Mouse (Mus musculus) heart, embryonic 11.5 days (tissue): Measurements from ENCODE around the gene Adgrl3. TPM values are rescaled to one million over a fixed set of nuclear protein-coding genes. Genes with fewer than 3 reads are reported as not detected.
"Not testable (repeated sequence)": the region's sequence is repeated elsewhere in the genome, so short reads cannot be mapped to it uniquely, and the experiment has no call there.

Experiments used
- ATAC-seq: fragments of 200-750 bp; cut with Nextera tagmentation; replicated peaks from 2 replicates; pipeline ENCODE4 v1.8.0; 2017; ENCODE audit warnings: moderate library complexity; ENCODE audit not compliant: insufficient number of reproducible peaks, low FRiP score, low TSS enrichment
- H3K27ac ChIP-seq: fragments of 300-500 bp; sonication (generic); 2 replicates; pipeline ENCODE4 v1.5.1; 2014; ENCODE audit warnings: mild to moderate bottlenecking, low read depth, low read length
- H3K27me3 ChIP-seq: fragments of 300-500 bp; sonication (generic); 2 replicates; pipeline ENCODE4 v1.6.1; 2014; ENCODE audit warnings: mild to moderate bottlenecking, low read length, mixed read lengths; ENCODE audit not compliant: control insufficient read depth, insufficient read depth
- H3K36me3 ChIP-seq: fragments of 300-500 bp; sonication (generic); 2 replicates; pipeline ENCODE4 v1.6.1; 2014; ENCODE audit warnings: mild to moderate bottlenecking, low read length, moderate library complexity, mixed read lengths; ENCODE audit not compliant: control insufficient read depth, insufficient read depth
- H3K4me1 ChIP-seq: fragments of 300-500 bp; sonication (generic); 2 replicates; pipeline ENCODE4 v1.6.1; 2014; ENCODE audit warnings: low read length; ENCODE audit not compliant: control insufficient read depth, insufficient read depth
- H3K4me2 ChIP-seq: fragments of 300-500 bp; sonication (generic); 2 replicates; pipeline ENCODE4 v1.6.1; 2014; ENCODE audit warnings: mild to moderate bottlenecking, moderate library complexity
- H3K4me3 ChIP-seq: fragments of 300-500 bp; sonication (generic); 2 replicates; pipeline ENCODE4 v1.5.1; 2014; ENCODE audit warnings: low read depth, low read length
- H3K9ac ChIP-seq: fragments of 300-500 bp; sonication (generic); 2 replicates; pipeline ENCODE4 v1.6.1; 2014; ENCODE audit warnings: mild to moderate bottlenecking, low read depth, low read length, moderate library complexity
- H3K9me3 ChIP-seq: fragments of 300-500 bp; sonication (generic); replicated peaks from 2 replicates; pipeline ENCODE4 v1.6.1; 2016; ENCODE audit warnings: low read length; ENCODE audit not compliant: control insufficient read depth
- WGBS: fragments of 180-500 bp; shearing (Covaris S2); extraction: QIAGEN DNeasy Blood & Tissue Kit; methylation state at CpG from one replicate; pipeline ENCODE4 v1.1.7; 2014; ENCODE audit not compliant: insufficient replicate concordance; 5-methylcytosine and 5-hydroxymethylcytosine counted together
- polyA plus RNA-seq: library from polyadenylated mRNA; unstranded; fragments of >200 nt; fragmentation: Nextera tagmentation; extraction: Ambion mirVana; gene quantifications from 2 replicates; pipeline ENCODE4 v1.2.1, GENCODE M21; 2014

Gene Adgrl3
- polyA plus RNA-seq, 1 experiment from 2014 or later = 9.9 TPM

DNA sequence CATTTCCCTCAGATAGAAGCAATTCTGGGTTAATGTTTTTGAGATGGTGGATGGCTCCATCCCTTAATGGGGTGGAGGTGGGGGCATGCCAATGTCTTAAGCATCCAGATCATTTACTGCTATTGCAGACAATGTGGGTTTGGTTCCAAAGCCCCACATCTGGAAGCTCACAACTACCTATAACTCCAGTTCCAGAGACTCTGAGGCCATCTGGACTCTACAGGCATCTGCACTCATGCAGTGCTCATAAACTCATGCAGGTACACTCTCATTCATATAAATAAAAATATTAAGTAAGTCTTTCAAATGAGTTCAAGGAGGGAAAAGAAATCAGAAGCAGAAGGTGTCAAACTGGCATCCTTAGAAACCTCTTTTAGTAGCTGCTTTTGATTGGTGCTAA lies 530.3 kb downstream of the Adgrl3 start:
- H3K4me1 ChIP-seq = no peaks in the 10 kb centered on the region
- no peaks in the 10 kb centered on the region for H3K9me3 ChIP-seq
- no peaks in the 10 kb centered on the region for H3K36me3 ChIP-seq
- no peak for ATAC-seq
- H3K4me2 ChIP-seq = no peak overlapping the region
- H3K27me3 ChIP-seq = no peaks in the 10 kb centered on the region
- no peak overlapping the region for H3K9ac ChIP-seq
- H3K27ac ChIP-seq = no peak overlapping the region
- no peak overlapping the region for H3K4me3 ChIP-seq

DNA sequence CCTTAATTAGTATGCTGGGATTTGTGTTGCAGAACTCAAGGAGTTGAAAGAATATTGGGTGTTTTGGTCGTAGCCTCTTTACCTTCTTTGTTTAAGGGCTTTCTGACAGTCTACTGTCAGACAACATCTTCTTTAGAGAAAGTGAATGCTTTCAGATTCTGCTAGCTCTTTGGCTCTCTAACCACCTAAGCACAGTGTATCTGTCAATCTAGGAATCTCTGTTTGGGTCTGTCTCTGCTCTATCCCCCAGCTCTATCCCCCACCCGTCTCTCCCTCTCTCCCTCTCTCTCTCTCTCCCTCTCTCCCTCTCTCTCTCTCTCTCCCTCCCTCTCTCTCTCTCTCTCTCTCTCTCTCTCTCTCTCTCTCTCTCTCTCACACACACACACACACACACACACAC lies 535.2 kb downstream of the Adgrl3 start:
- H3K27me3 ChIP-seq, H3K36me3 ChIP-seq, H3K9ac ChIP-seq, H3K4me3 ChIP-seq, H3K9me3 ChIP-seq, ATAC-seq, H3K27ac ChIP-seq, H3K4me2 ChIP-seq, H3K4me1 ChIP-seq: not testable (repeated sequence)
- WGBS = 62% methylated on average over 2 of the region's 2 CpGs

DNA sequence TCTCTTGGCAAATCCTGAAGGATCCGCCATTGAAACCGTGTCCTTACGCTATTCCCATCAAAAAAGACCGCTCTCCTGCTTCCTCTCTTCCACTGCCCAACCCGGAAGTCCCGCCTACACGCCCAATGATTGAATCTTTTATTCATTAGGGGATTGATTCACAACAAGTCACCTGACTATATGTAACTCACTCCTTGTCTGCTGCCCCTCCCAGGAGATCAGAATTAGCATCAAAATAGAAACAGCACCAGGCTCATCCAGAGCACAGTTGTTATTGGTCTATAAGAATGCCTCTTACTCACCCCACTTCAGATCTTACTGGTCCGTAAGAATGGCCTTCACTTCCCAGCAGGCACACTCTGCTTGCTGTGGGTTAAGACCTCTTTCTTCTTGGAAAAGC lies 536.1 kb downstream of the Adgrl3 start:
- ATAC-seq = no peak
- no peaks in the 10 kb centered on the region for H3K27me3 ChIP-seq
- H3K4me3 ChIP-seq = no peak overlapping the region
- no peak overlapping the region for H3K27ac ChIP-seq
- no peaks in the 10 kb centered on the region for H3K36me3 ChIP-seq
- H3K4me2 ChIP-seq = no peak overlapping the region
- no peaks in the 10 kb centered on the region for H3K9me3 ChIP-seq
- H3K9ac ChIP-seq = no peak overlapping the region
- WGBS = 76% methylated on average over 8 of the region's 8 CpGs
- no peaks in the 10 kb centered on the region for H3K4me1 ChIP-seq

DNA sequence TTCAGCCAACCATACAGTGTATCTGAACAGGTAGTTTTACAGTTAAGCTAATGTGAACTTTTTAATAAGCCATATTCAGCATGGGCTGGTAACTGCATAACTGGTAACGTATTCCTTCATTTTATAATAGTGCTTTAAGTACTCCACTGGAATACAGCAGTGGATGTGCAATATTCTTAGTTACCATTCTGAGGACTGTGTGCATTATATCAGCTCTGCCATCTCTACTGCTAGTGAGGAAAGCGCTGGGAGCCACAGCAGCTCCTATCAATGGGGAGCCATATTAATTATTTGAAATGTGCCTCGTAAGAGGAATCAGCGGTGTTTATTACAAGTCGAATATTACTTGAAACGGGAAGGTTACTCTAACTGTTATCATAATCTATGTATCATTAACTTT lies 539.0 kb downstream of the Adgrl3 start:
- no peak overlapping the region for H3K4me2 ChIP-seq
- WGBS = 82% methylated on average over 6 of the region's 6 CpGs
- no peak for ATAC-seq

DNA sequence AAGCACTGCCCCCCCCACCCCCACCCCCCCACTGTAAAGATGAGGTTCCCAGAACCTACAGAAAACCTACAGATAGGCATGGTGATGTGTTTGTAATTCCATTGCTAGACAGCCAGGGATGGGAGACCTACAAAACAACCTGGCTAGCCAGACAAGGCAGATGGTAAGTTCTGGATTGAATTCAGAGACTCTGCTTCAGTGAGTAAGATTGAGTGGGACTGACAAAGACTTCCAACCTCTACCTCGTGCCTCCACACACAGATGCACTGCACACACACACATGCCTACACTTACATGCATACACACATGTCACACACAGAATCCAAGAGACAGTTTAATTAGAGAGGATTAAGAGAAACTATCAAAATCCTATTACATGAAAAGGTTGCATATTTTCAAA lies 544.4 kb downstream of the Adgrl3 start:
- H3K27me3 ChIP-seq = no peaks in the 10 kb centered on the region
- no peak overlapping the region for H3K27ac ChIP-seq
- H3K4me1 ChIP-seq = no peaks in the 10 kb centered on the region
- ATAC-seq = no peak
- no peak overlapping the region for H3K4me3 ChIP-seq
- no peaks in the 10 kb centered on the region for H3K36me3 ChIP-seq
- H3K9me3 ChIP-seq = no peaks in the 10 kb centered on the region
- H3K9ac ChIP-seq = no peak overlapping the region
- WGBS = 54% methylated on average over 1 of the region's 1 CpGs
- H3K4me2 ChIP-seq = no peak overlapping the region

More for the DNA sequence above, 539.0 kb downstream of the Adgrl3 start:
- Histone ChIP-seq H3K9ac (no peak overlapping the region), H3K4me3 (no peak overlapping the region), H3K27ac (no peak overlapping the region), H3K27me3 (no peaks in the 10 kb centered on the region), H3K36me3 (no peaks in the 10 kb centered on the region), H3K4me1 (no peaks in the 10 kb centered on the region), H3K9me3 (no peaks in the 10 kb centered on the region)

DNA sequence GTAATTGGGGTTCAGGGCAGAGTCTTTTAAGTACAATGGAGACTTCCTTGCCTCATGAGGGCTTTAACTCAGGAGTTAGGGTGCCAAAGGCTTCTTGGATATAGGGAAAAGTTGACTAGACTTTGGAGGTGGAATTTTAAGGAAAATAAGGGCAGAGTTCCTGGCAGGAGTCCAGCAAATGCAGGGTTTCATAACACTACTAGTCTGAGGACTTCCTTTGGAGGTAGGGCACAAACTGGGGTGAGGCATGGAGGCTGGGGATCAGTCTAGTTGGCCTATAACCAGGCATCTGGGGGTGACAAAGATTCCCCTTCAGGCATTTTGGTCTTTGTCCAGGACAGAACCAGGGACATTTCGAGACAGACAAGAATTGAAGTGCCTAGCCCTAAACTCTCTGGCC lies 546.6 kb downstream of the Adgrl3 start:
- no peak overlapping the region for H3K4me2 ChIP-seq
- H3K9ac ChIP-seq = no peak overlapping the region
- WGBS = 83% methylated on average over 1 of the region's 1 CpGs
- no peak for ATAC-seq
- no peak overlapping the region for H3K4me3 ChIP-seq
- H3K4me1 ChIP-seq = no peaks in the 10 kb centered on the region
- no peaks in the 10 kb centered on the region for H3K36me3 ChIP-seq
- H3K27ac ChIP-seq = no peak overlapping the region
- no peaks in the 10 kb centered on the region for H3K27me3 ChIP-seq
- no peaks in the 10 kb centered on the region for H3K9me3 ChIP-seq

DNA sequence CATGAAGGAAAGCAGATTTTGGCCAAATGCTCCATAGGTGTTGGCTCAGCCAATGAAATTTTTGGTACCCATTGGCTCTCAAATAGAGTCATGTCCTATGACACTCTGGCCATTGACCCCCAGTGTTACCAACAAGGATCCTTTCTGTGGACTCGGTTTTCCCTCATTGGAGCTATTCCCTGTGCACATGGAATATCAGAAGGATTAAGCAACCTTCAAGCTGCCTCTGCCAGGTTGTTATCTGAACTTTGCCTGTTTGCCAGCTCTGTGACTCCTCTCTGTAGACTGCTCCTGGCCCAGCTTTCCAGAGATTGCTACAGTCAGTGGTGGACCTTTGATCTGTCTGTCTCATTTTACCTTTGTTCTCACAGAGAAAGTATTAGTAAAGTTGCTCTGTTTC lies 548.8 kb downstream of the Adgrl3 start:
- no peak overlapping the region for H3K9ac ChIP-seq
- no peaks in the 10 kb centered on the region for H3K36me3 ChIP-seq
- no peak for ATAC-seq
- H3K9me3 ChIP-seq = no peaks in the 10 kb centered on the region
- WGBS = 72% methylated on average over 1 of the region's 1 CpGs
- H3K4me2 ChIP-seq = no peak overlapping the region
- H3K27me3 ChIP-seq = no peaks in the 10 kb centered on the region
- H3K4me3 ChIP-seq = no peak overlapping the region
- H3K27ac ChIP-seq = no peak overlapping the region
- no peaks in the 10 kb centered on the region for H3K4me1 ChIP-seq

DNA sequence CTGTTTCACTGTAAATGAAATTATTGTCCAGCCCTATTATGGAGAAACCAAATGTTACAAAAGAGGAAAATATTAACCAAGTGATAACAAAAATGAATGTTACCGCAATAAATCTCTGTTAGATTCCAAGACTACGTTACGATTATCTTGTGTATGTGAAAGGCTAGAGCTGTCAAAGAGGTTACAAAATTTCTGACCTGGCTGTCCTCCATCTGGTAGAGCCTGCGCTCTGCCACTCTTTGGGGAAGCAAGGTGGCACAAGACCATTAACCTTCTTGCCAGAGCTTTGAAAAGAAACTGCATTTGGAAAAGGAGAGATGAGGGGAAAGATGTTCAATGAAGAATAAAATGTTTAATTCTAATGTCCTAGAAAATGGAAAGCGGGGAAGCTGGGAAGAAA lies 562.9 kb downstream of the Adgrl3 start:
- no peak overlapping the region for H3K9ac ChIP-seq
- no peak for ATAC-seq
- no peak overlapping the region for H3K4me2 ChIP-seq
- no peaks in the 10 kb centered on the region for H3K4me1 ChIP-seq
- H3K4me3 ChIP-seq = no peak overlapping the region
- no peaks in the 10 kb centered on the region for H3K27me3 ChIP-seq
- H3K27ac ChIP-seq = no peak overlapping the region
- no peaks in the 10 kb centered on the region for H3K9me3 ChIP-seq
- H3K36me3 ChIP-seq = no peaks in the 10 kb centered on the region
- WGBS = 83% methylated on average over 5 of the region's 5 CpGs

DNA sequence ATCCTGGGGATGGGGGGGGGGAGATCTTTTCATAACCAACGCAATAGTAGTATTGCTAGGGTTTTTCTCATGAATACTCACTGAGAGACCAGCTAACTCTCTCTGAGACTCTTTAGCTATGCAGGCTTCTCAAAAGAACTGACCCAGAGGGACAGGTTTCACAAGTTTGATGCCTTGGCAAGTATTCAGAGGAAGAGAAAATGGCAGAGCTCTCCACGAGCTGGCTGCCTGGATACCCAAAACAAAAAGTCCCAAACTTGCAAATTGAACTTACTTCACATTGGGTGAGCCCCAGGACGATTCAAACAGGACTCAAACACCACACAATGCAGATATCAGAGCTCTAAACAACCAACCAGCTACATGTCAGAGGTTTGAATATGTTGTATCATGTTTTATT lies 563.5 kb downstream of the Adgrl3 start:
- no peak overlapping the region for H3K27ac ChIP-seq
- no peak for ATAC-seq
- no peaks in the 10 kb centered on the region for H3K36me3 ChIP-seq
- H3K4me3 ChIP-seq = no peak overlapping the region
- no peak overlapping the region for H3K4me2 ChIP-seq
- H3K27me3 ChIP-seq = no peaks in the 10 kb centered on the region
- WGBS = 51% methylated on average over 3 of the region's 3 CpGs
- H3K4me1 ChIP-seq = no peaks in the 10 kb centered on the region
- H3K9me3 ChIP-seq = no peaks in the 10 kb centered on the region
- no peak overlapping the region for H3K9ac ChIP-seq
